Mouse (Mus musculus): ENCODE measurements at regions not wholly inside any gene's neighbourhood (a gene's known extent, or its start where the extent isn't known, plus 50 kb on each side); places are given as distances from the start of the nearest gene placed in this dataset.

DNA sequence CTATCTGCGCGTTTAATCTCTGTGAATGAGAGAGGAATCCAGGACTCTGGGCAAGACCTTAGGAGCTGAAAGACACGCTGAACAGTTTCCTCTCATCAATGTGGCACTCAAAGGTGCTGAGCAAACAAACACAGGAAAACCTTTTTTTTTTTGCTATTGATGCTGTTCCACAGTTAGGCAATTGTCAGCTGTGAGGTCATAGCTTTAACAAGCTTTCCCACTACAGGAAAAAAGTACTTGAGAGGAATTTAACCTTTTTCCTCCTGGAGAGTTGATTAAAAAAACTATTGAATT lies 261.0 kb downstream of the Fzd1 start:
- peak; percentile 44 for DNase-seq (ENCODE audit: low read depth)
- TF ChIP-seq POLR2A (IDR thresholded peaks at IDR 0.05; ENCODE audit: borderline replicate concordance, extremely low read depth, insufficient read depth, insufficient read length, poor library complexity, severe bottlenecking) (no peak), CTCF (IDR thresholded peaks at IDR 0.05; ENCODE audit: borderline replicate concordance, extremely low read depth, insufficient read depth, insufficient read length) (no peak)

DNA sequence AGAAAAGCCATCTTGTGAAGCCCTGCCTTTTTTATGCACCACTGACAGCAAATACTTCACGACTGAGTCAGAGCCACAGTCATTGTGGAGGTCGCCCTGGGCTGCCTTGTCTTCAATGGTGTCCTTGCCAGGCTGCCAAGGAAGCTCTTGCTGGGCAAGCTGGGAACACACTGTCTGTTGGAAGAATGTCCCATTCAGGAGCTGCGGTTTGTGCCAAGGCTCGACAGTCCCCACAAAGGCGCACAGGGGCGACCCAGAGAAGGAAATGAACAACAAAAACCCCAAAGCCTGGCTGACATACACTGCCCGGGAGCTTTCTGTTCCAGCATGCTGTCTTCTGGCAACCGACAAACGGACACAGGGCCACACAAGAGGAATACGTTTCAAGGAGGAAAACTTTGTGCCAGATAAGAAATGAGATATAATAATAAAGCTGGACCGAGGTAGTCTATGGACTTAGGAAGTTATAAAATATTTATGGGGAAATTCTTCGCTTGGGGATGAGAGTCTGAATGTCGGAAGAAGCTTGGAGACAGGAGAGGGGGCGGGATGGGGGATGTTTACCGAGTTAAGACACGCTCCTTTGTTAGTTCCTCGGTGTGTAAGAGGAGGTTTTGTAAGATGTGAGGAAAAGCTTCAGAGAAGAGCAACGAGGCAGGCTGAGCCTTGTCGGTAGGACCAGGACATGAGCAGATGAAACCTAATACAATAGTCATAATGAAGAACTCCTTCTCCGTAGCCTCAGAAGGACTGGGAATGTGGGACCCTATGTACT lies 261.5 kb downstream of the Fzd1 start:
- peak; percentile 95 for DNase-seq (ENCODE audit: low read depth)
- TF ChIP-seq POLR2A (IDR thresholded peaks at IDR 0.05; ENCODE audit: borderline replicate concordance, extremely low read depth, insufficient read depth, insufficient read length, poor library complexity, severe bottlenecking) (no peak), CTCF (IDR thresholded peaks at IDR 0.05; ENCODE audit: borderline replicate concordance, extremely low read depth, insufficient read depth, insufficient read length) (no peak)

DNA sequence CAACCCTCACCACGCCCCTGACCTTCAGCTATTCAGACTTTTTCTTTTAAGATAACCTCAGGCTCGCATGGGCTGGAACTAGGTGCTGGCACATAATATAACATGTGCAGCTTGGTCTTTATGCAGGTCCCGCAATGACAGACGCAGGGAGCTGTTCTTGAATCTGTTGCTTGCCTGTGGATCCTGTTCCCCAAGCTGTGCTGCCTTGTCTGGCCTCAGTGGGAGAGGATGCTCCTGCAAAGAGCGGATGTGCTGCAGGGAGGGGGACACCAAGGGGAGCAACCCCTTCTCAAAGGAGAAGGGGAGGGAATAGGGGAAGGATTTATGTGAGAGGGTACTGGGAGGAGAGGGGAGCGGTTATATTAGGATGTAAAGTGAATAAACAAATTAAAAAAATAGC lies 262.4 kb downstream of the Fzd1 start:
- TF ChIP-seq CTCF (IDR thresholded peaks at IDR 0.05; ENCODE audit: borderline replicate concordance, extremely low read depth, insufficient read depth, insufficient read length), result no peak
- no peak for TF ChIP-seq POLR2A (IDR thresholded peaks at IDR 0.05; ENCODE audit: borderline replicate concordance, extremely low read depth, insufficient read depth, insufficient read length, poor library complexity, severe bottlenecking)
- DNase-seq (ENCODE audit: low read depth), result peak; percentile 53

DNA sequence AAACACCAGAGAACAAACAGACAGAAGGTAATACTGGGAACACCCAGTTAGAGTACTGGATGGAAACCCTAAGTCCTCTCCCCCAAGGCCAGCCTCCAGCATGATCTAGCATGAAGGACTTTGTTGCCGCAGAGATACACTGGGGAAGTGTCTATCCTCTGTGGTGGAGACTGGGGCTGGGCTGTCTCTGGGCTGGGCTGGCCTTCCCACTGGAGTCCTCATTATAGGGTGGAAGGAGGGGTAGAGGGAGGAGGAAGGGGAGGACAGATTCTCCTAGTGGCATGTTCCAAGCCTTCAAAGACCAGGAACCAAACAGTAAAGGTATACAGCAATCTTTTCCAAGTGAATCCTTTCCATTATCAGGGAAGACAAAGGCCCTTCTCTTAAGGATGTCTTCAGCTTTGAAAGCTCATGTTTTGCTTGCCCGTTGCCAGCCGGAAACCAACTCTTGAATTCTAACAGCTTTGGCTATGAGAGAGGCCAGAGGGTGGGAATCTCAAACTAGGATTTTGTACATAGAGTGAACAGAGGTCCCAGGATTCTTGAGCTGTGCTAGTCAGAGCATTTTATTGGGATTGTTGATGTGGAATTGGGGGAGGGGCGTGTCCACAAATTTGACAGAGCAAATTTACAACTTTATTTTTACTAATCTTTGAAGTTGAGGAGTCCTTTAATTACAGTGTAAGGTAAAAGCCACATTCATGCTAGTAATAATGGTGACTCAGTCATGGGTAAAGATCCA lies 271.3 kb downstream of the Fzd1 start:
- TF ChIP-seq POLR2A (IDR thresholded peaks at IDR 0.05; ENCODE audit: borderline replicate concordance, extremely low read depth, insufficient read depth, insufficient read length, poor library complexity, severe bottlenecking) (no peak), CTCF (IDR thresholded peaks at IDR 0.05; ENCODE audit: borderline replicate concordance, extremely low read depth, insufficient read depth, insufficient read length) (no peak)

DNA sequence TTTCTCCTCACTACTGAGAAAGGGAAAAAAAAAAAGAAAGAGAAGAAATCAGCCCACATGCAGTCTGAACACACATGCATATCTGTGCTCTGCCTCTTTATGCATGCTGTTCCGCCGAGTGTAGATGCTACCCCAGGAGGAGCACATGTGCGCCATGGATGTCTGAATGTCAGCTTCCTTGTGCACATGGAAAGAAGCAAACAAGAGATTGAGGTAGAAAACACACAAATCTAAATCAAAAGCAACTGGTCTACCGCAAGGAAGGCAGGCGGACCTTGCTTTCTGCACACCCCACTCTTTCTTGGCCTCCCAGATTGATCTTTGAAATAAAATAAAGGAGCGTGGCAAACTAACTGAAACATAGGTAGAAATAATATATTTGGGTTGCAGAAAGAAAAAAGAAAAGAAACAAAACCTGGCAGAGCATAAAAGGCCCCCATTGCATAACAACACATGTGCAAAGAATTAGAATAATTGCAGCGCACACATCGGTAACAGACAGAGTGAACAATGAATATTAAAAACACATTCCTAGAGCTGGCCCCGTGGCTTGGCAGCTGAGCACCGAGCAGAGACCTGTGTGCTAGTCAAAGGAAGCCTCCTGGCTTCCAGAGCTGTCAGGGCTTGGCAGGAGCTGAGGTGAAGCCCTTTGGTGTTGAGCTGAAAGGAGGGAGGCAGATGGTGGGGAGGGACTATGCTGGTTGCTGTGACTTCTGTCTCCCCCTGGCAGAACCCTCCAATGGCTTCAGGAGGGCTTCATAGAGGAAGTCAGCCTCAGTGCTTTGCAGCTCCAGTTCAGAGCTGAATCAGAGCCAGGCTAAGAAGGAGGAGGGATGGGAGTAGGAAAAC lies 272.1 kb downstream of the Fzd1 start:
- TF ChIP-seq CTCF (IDR thresholded peaks at IDR 0.05; ENCODE audit: borderline replicate concordance, extremely low read depth, insufficient read depth, insufficient read length) (no peak), POLR2A (IDR thresholded peaks at IDR 0.05; ENCODE audit: borderline replicate concordance, extremely low read depth, insufficient read depth, insufficient read length, poor library complexity, severe bottlenecking) (no peak)
- DNase-seq (ENCODE audit: low read depth), result peak; percentile 95

More for the DNA sequence above, 271.3 kb downstream of the Fzd1 start:
- DNase-seq (ENCODE audit: low read depth), result no peak

DNA sequence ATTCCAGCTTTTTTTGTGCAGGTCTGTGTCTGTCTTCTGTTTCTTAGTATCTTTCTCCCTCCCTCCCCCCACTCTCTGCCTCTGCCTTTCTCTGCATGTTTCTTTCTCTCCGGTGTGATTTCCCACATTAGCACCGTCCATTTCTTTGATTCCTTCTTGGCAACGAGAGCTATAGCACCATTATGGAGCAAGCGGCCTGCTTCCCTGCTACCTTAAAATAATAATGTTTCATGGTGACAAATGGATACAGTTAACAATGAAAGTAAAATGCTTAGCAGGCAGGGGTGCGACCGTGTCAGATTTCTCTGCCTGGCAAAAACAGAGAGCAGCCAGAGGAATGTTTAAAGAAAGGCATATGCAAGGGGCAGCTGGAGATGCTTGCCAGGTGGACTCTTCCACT lies 273.1 kb downstream of the Fzd1 start:
- TF ChIP-seq CTCF (IDR thresholded peaks at IDR 0.05; ENCODE audit: borderline replicate concordance, extremely low read depth, insufficient read depth, insufficient read length) (no peak), POLR2A (IDR thresholded peaks at IDR 0.05; ENCODE audit: borderline replicate concordance, extremely low read depth, insufficient read depth, insufficient read length, poor library complexity, severe bottlenecking) (no peak)
- DNase-seq (ENCODE audit: low read depth), result peak; percentile 83

DNA sequence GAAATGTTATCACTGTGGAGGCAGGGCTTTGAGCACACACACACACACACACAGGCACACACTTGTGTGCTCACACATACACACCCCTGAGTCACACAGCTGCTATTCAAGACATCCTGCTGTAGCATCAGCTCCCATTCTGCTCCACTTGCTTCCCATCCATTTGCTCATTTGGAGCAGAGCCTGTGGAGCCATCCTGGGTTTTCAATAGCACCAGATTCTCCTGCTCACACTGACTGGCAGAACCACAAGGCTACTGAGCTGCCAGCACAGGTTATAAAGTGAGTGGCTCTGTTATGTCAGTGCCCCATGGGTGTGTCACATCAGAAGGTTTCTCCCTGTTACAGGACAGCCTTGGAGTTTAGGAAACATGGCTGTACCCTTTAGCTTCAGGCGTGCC lies 273.7 kb downstream of the Fzd1 start:
- peak; percentile 57 for DNase-seq (ENCODE audit: low read depth)
- TF ChIP-seq CTCF (IDR thresholded peaks at IDR 0.05; ENCODE audit: borderline replicate concordance, extremely low read depth, insufficient read depth, insufficient read length) (no peak), POLR2A (IDR thresholded peaks at IDR 0.05; ENCODE audit: borderline replicate concordance, extremely low read depth, insufficient read depth, insufficient read length, poor library complexity, severe bottlenecking) (no peak)

DNA sequence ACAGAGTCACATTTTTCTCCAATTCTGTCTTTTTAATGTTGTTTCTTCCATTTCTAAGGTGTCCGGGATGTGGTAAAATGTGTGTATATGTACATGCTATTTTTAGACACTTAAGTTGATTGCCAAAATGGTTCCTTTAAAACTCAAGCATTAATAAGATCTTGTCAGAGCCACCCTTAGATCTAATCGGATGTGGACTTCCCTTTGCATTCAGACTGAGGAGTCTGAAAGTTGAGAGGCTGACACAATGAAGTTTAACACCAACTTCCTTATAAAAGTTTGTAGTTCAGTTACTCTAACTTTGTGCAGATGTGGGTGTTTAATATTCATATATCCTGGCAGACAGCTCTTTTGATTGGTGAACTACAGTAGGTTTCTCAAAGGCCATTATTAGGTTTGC lies 282.1 kb downstream of the Mterf1b start:
- TF ChIP-seq POLR2A (IDR thresholded peaks at IDR 0.05; ENCODE audit: borderline replicate concordance, extremely low read depth, insufficient read depth, insufficient read length, poor library complexity, severe bottlenecking) (no peak), CTCF (IDR thresholded peaks at IDR 0.05; ENCODE audit: borderline replicate concordance, extremely low read depth, insufficient read depth, insufficient read length) (no peak)
- no peak for DNase-seq (ENCODE audit: low read depth)
